Mouse (Mus musculus) stomach, postnatal 0 days (tissue): Measurements from ENCODE around the gene Phf11d.
"Not testable (repeated sequence)": the region's sequence is repeated elsewhere in the genome, so short reads cannot be mapped to it uniquely, and the experiment has no call there.

Experiments used
- CTCF ChIP-seq: IDR thresholded peaks from 2 replicates; pipeline ENCODE4 v1.5.1; 2016; ENCODE audit warnings: antibody characterized with exemption, low read depth, mild to moderate bottlenecking, moderate library complexity
- EP300 ChIP-seq: optimal IDR thresholded peaks from 2 replicates; pipeline ENCODE3; 2016; ENCODE audit warnings: antibody characterized with exemption

DNA sequence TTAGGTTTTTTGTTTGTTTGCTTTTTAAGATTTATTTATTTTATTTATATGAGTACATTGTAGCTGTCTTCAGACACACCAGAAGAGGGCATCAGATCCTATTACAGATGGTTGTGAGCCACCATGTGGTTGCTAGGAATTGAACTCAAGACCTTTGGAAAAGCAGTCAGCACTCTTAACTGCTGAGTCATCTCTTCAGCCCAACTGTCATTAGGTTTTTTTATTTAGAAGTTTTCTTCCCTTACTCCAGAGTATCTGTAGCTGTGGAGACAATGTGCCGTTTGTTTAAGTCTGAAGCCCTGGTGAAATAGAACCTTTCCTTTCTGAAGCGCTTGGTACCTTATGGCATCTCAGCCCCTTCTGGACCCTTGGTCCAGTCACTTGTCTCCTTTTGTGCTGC lies 49.7 kb upstream of the Phf11d start:
- TF ChIP-seq CTCF, EP300: not testable (repeated sequence)
